Mouse (Mus musculus): ENCODE data around the gene Emc1.

- TF ChIP-seq CTCF (IDR thresholded peaks at IDR 0.05; ENCODE audit: extremely low read depth, insufficient read length, insufficient replicate concordance, low read depth, low read length) (no peak), POLR2A (IDR thresholded peaks at IDR 0.05; ENCODE audit: low read depth, low read length) (no peak)
Observed at GRCm38 (mm10) chr4:139368038-139368437, 15.7 kb downstream of the Emc1 start.
